Mouse (Mus musculus) kidney, adult 11 months (tissue): ENCODE results near the gene Srgap1.

ENCODE experiments used
- DNase-seq: peaks from one replicate; pipeline ENCODE4 v3.0.0; 2022

Srgap1 gene

DNA sequence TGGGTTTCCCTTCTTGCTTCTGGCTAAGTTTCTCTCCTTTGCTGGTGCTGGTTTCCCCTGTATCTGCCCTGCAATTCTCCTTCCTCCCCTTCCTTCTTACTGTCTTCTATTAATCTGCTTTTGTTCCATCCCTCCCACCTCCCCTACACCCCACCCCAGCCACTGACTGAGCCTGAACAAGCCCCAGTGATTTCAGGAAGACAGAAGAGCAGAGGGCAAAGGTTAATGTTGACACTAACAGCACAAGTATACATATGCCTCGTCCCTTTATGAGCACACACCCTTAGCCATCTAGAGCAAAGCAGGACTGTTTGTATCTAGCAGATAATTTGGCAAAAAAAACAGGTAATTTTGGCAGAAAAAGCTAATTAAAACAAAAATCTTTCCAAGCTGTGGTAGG is 291.3 kb downstream of the Srgap1 start:
- no peak for DNase-seq

DNA sequence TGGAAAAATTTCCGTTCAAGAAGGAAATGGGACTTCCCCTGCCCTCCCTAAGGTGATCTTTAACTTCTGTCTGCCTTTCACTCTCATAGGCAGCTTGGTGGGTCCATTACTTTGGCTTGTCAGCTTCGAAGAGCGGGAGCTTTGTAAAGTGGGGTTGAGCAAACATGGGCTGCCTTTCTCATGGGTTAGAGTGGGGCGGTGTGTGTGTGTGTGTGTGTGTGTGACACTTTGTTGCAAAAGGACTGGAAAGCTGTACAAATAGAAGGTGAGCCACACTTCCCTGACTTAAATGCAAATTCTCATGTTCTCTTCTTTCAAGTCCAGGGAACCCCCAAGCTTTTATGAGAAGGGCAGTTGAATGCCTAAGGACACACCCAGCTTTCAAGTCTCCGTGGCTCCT is 292.9 kb downstream of the Srgap1 start:
- no peak for DNase-seq

DNA sequence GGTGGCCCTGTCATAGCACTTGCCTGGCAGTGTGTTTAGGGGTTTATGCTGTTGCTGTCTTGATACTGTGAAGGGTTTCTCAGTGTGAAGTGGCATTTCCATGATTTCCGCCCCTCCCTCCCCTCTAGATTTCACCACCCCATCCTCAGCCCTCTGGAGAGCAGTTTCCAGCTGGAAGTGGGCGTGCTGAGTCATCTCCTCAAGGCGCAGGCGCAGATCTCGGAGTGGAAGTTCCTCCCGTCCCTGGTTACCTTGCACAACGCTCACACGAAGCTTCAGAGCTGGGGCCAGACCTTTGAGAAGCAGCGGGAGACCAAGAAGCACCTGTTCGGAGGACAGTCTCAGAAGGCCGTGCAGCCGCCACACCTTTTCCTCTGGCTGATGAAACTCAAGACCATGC is 296.9 kb downstream of the Srgap1 start:
- no peak for DNase-seq

DNA sequence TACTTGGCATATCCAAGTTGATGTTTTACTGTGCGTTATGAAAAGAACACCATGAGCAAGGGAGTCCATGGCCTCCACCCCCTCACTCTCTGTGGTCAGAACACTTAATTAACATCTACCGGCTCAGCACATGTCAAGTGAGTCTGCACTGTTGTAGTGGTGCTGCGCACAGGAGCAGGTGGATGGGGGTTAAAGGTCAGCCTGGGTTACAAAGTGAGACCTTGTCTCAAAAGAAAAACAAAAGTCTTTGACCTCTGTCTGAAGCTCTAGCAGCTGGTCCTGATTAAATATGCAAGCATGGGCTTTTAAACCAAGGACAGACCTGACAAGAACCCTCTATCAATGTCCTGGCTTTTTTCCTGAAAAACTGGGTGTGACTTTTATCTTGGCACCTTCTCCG is 304.8 kb downstream of the Srgap1 start:
- no peak for DNase-seq

DNA sequence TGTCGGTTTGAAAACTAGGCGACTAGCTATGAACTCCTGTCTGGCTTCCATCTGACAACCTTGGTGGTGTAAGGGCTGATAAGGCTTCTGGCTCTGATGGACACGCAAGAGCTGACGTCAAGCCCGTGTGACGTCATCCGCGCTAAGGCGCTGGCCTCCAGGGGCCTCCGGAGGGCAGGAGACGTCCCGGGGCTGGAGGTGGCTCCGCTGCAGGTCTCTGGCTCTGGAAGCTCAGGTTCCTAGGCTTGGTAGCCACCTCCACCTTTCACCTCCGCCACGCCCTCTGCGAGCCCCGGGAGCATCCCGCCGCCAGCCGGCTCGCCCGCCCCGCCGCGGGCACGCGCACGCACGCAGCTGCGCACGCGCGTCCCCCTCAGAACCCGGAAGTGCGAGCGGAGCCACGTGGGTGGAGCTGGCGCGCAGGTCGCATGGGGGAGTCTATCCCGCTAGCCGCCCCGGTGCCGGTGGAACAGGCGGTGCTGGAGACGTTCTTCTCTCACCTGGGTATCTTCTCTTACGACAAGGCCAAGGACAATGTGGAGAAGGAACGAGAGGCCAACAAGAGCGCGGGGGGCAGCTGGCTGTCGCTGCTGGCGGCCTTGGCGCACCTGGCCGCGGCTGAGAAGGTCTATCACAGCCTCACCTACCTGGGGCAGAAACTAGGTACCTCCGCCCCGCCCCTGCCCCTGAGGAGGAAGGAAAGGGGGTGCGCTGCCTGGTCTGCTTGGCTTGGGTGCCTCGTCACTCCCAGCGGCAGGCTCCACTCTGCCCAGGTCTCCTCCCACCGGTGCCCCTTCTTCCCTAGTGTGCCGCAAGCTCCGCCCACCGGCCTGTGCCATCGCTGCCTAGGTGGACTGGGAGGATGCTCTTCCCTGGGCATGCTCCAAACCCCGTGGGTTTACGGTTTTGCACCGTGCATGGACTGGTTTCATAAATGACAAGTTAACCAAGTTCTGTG is 307.3 kb downstream of the Srgap1 start, which contains the start of gene BC048403:
Gene BC048403, plus strand, starts transcription at position 390 of the 958 bp plus-strand sequence.
- peak; percentile 80 for DNase-seq

DNA sequence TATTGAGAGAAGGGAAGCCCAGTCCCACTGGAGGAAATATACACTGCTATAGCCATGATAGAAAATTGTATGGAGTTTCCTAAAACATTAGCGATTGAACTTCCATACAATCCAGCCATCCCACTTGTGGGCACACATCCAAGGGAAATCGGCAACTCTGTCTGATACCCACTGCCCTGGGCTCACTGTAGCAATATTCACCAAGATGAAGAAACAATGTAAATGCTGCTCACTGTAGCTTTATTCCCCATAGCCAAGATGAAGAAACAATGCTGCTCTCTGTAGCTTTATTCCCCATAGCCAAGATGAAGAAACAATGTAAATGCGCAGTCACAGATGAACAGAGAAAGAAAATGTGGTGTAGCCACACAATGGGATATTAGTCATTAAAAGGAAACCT is 309.9 kb downstream of the Srgap1 start:
- DNase-seq: no peak

DNA sequence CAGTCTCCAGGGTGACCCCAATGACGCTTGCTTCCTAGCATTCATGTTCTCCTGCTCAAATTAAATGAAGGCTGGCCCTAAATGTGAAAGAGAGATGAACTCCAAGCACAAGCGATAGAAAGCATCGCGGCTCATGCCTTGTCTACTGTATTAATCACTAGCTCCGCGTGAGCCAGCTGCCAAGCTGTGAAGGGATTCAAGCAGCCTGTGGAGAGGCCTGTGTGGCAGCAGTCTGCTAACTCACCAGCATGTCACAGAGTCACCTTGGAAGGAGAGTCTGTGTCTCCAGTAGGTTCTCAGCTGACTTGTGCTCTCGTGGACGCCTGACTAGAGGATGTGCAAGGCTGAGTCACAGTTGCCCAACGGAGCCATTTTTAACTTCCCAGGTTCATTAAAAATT is 314.6 kb downstream of the Srgap1 start:
- DNase-seq: no peak

DNA sequence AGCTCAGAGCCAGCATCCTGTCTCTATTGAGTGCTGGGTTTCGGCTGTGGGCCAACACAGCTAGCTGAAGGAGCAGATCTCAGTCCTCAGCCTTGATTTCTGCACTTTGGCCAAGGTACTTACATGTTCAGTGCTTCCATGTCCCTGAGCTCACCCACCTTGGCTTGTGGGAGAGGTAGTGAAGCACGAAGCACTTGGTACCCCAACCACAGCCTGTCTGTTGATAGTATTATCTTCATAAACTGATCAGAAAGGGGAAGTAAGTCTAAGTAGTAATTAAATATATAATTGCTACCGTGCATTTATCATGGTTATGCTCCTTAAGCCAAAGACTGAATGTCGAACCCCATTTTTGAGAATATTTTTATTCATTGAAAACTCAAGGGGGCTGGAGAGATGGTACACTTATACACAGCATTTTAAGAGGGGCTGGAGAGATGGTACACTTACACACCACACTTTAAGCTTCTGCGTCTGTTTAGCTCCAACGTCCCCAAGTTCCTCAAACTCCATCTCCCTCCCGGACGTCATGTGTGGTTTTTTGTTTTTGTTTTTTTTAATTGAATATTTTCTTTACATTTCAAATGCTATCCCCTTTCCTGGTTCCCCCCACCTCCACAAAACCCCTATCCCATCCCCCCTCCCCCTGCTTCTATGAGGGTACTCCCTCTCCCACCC is 315.9 kb downstream of the Srgap1 start:
- no peak for DNase-seq
